In the genomic region with DNA sequence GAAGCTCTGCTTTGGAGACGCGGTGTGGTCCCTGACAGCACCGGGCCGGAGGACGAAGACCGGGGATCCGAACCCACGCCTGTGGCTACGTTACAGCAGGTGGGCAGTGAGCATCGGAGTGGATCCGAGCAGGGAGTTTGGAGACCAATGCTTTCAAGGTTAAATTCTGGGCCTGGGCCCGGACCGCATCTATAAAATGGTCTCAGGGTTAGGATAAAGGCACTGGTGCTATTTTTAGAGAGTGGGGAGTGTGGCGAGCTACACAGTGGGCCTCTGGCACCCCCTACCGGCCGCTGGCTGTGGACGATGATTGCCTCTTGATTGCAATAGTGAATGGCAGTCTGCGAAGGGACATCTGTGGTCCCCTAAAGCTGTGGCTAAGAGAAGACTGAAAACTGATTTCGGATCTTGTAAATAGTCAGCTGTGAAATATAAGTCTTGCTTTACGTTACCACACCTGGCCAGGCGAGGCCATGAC, we compare ENCODE assay signal across 8 mouse cellular contexts. TPM values are rescaled to one million over a fixed set of nuclear protein-coding genes. Genes with fewer than 3 reads are reported as not detected.
DNase-seq lines count a peak whose midpoint lies in the region; ATAC-seq and TF ChIP-seq lines count a peak whose summit lies in the region.

A gene (plus strand): TSS at position 51 of the 478 bp plus-strand sequence.

- H3K27ac ChIP-seq in forebrain, embryonic 11.5 days (ENCODE audit: low read depth, low read length): 0 out of 2 replicates have a peak within 1 kb of the TSS, but pooled peaks have one; percentile 5
- peak within 1 kb of the TSS; percentile 40 for H3K27ac ChIP-seq in heart, embryonic 16.5 days (ENCODE audit: low read length)
- H3K27ac ChIP-seq in liver, embryonic 16.5 days (ENCODE audit: low read length): no peak within 1 kb of the TSS
- peak within 1 kb of the TSS; percentile 75 for H3K27ac ChIP-seq in neural tube, embryonic 13.5 days (replicated peaks)
- no peak within 1 kb of the TSS for H3K27ac ChIP-seq in testis, adult 2 months (ENCODE audit: control insufficient read depth, insufficient read depth, low read depth, low read length)

- H3K9me3 ChIP-seq in forebrain, embryonic 11.5 days (ENCODE audit: control insufficient read depth, low read length): no peaks in the 10 kb centered on the region
- no peaks in the 10 kb centered on the region for H3K9me3 ChIP-seq in heart, embryonic 16.5 days (replicated peaks; ENCODE audit: control insufficient read depth, low read length)
- no peaks in the 10 kb centered on the region for H3K9me3 ChIP-seq in liver, embryonic 16.5 days (replicated peaks; ENCODE audit: control insufficient read depth, low read length)
- no peaks in the 10 kb centered on the region for H3K9me3 ChIP-seq in neural tube, embryonic 13.5 days

- peaks cover 9% of the 10 kb centered on the region; the same call in 1 of the 2 replicates for H3K4me1 ChIP-seq in forebrain, embryonic 11.5 days (replicated peaks; ENCODE audit: control insufficient read depth, insufficient read depth, low read length)
- peaks cover 22% of the 10 kb centered on the region for H3K4me1 ChIP-seq in heart, embryonic 16.5 days (ENCODE audit: control insufficient read depth, insufficient read depth, low read length)
- peaks cover 26% of the 10 kb centered on the region for H3K4me1 ChIP-seq in liver, embryonic 16.5 days (ENCODE audit: control insufficient read depth, low read depth, low read length)
- peaks cover 27% of the 10 kb centered on the region for H3K4me1 ChIP-seq in neural tube, embryonic 13.5 days (replicated peaks)
- peaks cover 15% of the 10 kb centered on the region for H3K4me1 ChIP-seq in testis, adult 2 months (ENCODE audit: control insufficient read depth, insufficient read depth, low read length)

- WGBS in forebrain, embryonic 11.5 days: 2% methylated on average over 21 of the region's 21 CpGs
- 1% methylated on average over 21 of the region's 21 CpGs for WGBS in heart, embryonic 16.5 days
- 2% methylated on average over 21 of the region's 21 CpGs for WGBS in liver, embryonic 16.5 days (ENCODE audit: insufficient replicate concordance)
- 1% methylated on average over 21 of the region's 21 CpGs for WGBS in neural tube, embryonic 13.5 days

- no peak for TF ChIP-seq POLR2A in testis, adult 2 months (IDR thresholded peaks at IDR 0.05; ENCODE audit: control insufficient read depth, low read depth, low read length)

- H3K9ac ChIP-seq in forebrain, embryonic 11.5 days (ENCODE audit: low read length): peak within 1 kb of the TSS; percentile 47
- peak within 1 kb of the TSS; percentile 84 for H3K9ac ChIP-seq in heart, embryonic 16.5 days (ENCODE audit: low read length)
- peak within 1 kb of the TSS; percentile 60 for H3K9ac ChIP-seq in liver, embryonic 16.5 days (ENCODE audit: low read depth, low read length)
- H3K9ac ChIP-seq in neural tube, embryonic 13.5 days: peak within 1 kb of the TSS; percentile 74

- H3K36me3 ChIP-seq in forebrain, embryonic 11.5 days (ENCODE audit: control insufficient read depth, insufficient read depth, low read length): peaks cover 8% of the 10 kb centered on the region
- H3K36me3 ChIP-seq in heart, embryonic 16.5 days (ENCODE audit: control insufficient read depth, insufficient read depth): peaks cover 9% of the 10 kb centered on the region
- H3K36me3 ChIP-seq in liver, embryonic 16.5 days (ENCODE audit: control insufficient read depth, insufficient read depth): peaks cover 12% of the 10 kb centered on the region
- peaks cover 12% of the 10 kb centered on the region for H3K36me3 ChIP-seq in neural tube, embryonic 13.5 days
- H3K36me3 ChIP-seq in testis, adult 2 months (ENCODE audit: control insufficient read depth, insufficient read depth, low read length): no peaks in the 10 kb centered on the region

- H3K4me3 ChIP-seq in forebrain, embryonic 11.5 days (ENCODE audit: low read depth, low read length): peak within 1 kb of the TSS; percentile 42
- peak within 1 kb of the TSS; percentile 70 for H3K4me3 ChIP-seq in heart, embryonic 16.5 days (ENCODE audit: low read length)
- peak within 1 kb of the TSS; percentile 58 for H3K4me3 ChIP-seq in liver, embryonic 16.5 days (ENCODE audit: low read depth, low read length)
- H3K4me3 ChIP-seq in neural tube, embryonic 13.5 days: peak within 1 kb of the TSS; percentile 45
- peak within 1 kb of the TSS; percentile 51 for H3K4me3 ChIP-seq in testis, adult 2 months (ENCODE audit: control insufficient read depth, low read depth, low read length)

- peak within 1 kb of the TSS; percentile 74 for H3K4me2 ChIP-seq in forebrain, embryonic 11.5 days (ENCODE audit: low read depth, low read length, severe bottlenecking)
- H3K4me2 ChIP-seq in heart, embryonic 16.5 days (ENCODE audit: low read depth, low read length): peak within 1 kb of the TSS; percentile 95
- peak within 1 kb of the TSS; percentile 91 for H3K4me2 ChIP-seq in liver, embryonic 16.5 days (ENCODE audit: low read depth, low read length)
- H3K4me2 ChIP-seq in neural tube, embryonic 13.5 days: peak within 1 kb of the TSS; percentile 70

- DNase-seq in CD8-positive naive resting alpha-beta T cell, adult 2 months (ENCODE audit: low read depth in 2 of 2, low spot score in 2 of 2): peak; percentile 81 to 90
- DNase-seq in c-Kit-positive CD71-negative TER-119-negative erythroid progenitor cells, embryonic 14.5 days (ENCODE audit: low read depth): peak; percentile 82
- DNase-seq in forebrain, embryonic 11.5 days (ENCODE audit: low spot score): peak; percentile 95
- peak; percentile 90 to 98 for DNase-seq in kidney, postnatal 36 days

- TF ChIP-seq CTCF in testis, adult 2 months (IDR thresholded peaks at IDR 0.05; ENCODE audit: control insufficient read depth, insufficient read depth, insufficient replicate concordance, low read depth, low read length): peak; percentile 82; the same call in 1 of the 2 replicates

- ATAC-seq in forebrain, embryonic 11.5 days (replicated peaks; ENCODE audit: low FRiP score): peak; percentile 70
- peak; percentile 50 for ATAC-seq in heart, embryonic 16.5 days (replicated peaks; ENCODE audit: extremely low read depth, insufficient read depth, low FRiP score)
- peak; percentile 55 for ATAC-seq in liver, embryonic 16.5 days (ENCODE audit: low read depth)
- peak; percentile 78 for ATAC-seq in neural tube, embryonic 13.5 days (ENCODE audit: low read depth)

- H3K27me3 ChIP-seq in forebrain, embryonic 11.5 days (ENCODE audit: control insufficient read depth, insufficient read depth, low read length): peaks cover 12% of the 10 kb centered on the region
- H3K27me3 ChIP-seq in heart, embryonic 16.5 days (ENCODE audit: control insufficient read depth, insufficient read depth, low read length): peaks cover 2% of the 10 kb centered on the region; the same call in 1 of the 2 replicates
- H3K27me3 ChIP-seq in liver, embryonic 16.5 days (ENCODE audit: control insufficient read depth, insufficient read depth, low read depth, low read length): peaks cover 40% of the 10 kb centered on the region
- H3K27me3 ChIP-seq in neural tube, embryonic 13.5 days: peaks cover 18% of the 10 kb centered on the region; the same call in 1 of the 2 replicates
- no peaks in the 10 kb centered on the region for H3K27me3 ChIP-seq in testis, adult 2 months (ENCODE audit: control insufficient read depth, insufficient read depth, low read length)

RNA-seq across cellular contexts. Expression of the gene that starts here (rescaled TPM):
- 98.4 and 105 TPM in 2 replicates for polyA plus RNA-seq in forebrain, embryonic 11.5 days (2014; fragmentation: Nextera tagmentation; extraction: Ambion mirVana)
- 70.5 and 76.5 TPM in 2 replicates for polyA plus RNA-seq in heart, embryonic 16.5 days (2015; fragmentation: Nextera tagmentation; extraction: Ambion mirVana)
- 68.1 and 74.8 TPM in 2 replicates for polyA plus RNA-seq in liver, embryonic 16.5 days (2015; fragmentation: Nextera tagmentation; extraction: Ambion mirVana)
- 123 and 138 TPM in 2 replicates for polyA plus RNA-seq in neural tube, embryonic 13.5 days (2015; fragmentation: Nextera tagmentation; extraction: Ambion mirVana)
- 15.5 and 16.2 TPM in 2 replicates for polyA plus RNA-seq in testis, adult 2 months (2012; rRNA removed)

Comparison
In these comparisons a context has a peak if more than half of its experiments do, and no peak if none do; other contexts are left out.
1. H3K27ac ChIP-seq: peak in forebrain, embryonic 11.5 days (single experiment), heart, embryonic 16.5 days (single experiment) and neural tube, embryonic 13.5 days (single experiment); none in liver, embryonic 16.5 days (single experiment) and testis, adult 2 months (single experiment).
2. Peak in every context shown above with its lines, with median percentiles within 50 percentile points of each other: DNase-seq, ATAC-seq, H3K4me2 ChIP-seq, H3K4me3 ChIP-seq and H3K9ac ChIP-seq.